Mouse (Mus musculus) spleen, adult 2 months (tissue): ENCODE measurements at regions not wholly inside any gene's neighbourhood (a gene's known extent, or its start where the extent isn't known, plus 50 kb on each side); places are given as distances from the start of the nearest gene placed in this dataset.

Experiments
- DNase-seq, 2 experiments: peaks; one replicate each; pipeline versions ENCODE4 v3.0.0 to v3.0.0-alpha.2; 2012 to 2021; ENCODE audit warnings: low spot score in 2 of 2, low read depth in 1 of 2
- H3K27ac ChIP-seq: fragments of 200-500 bp; 2 replicates; pipeline ENCODE4 v1.5.1; 2012; ENCODE audit warnings: low read length, inconsistent platforms; ENCODE audit not compliant: insufficient read depth
- H3K27me3 ChIP-seq: fragments of 200-500 bp; 2 replicates; pipeline ENCODE4 v1.6.1; 2012; ENCODE audit warnings: mild to moderate bottlenecking, moderate library complexity, low read length, inconsistent platforms; ENCODE audit not compliant: control insufficient read depth, insufficient read depth
- H3K36me3 ChIP-seq: fragments of 200-500 bp; 2 replicates; pipeline ENCODE4 v1.6.1; 2012; ENCODE audit warnings: mild to moderate bottlenecking, low read length, inconsistent platforms; ENCODE audit not compliant: control insufficient read depth, insufficient read depth
- H3K4me1 ChIP-seq: fragments of 200-500 bp; 2 replicates; pipeline ENCODE4 v1.6.1; 2011; ENCODE audit warnings: inconsistent platforms; ENCODE audit not compliant: control insufficient read depth, insufficient read depth, insufficient read length
- H3K4me3 ChIP-seq: fragments of 200-500 bp; 2 replicates; pipeline ENCODE4 v1.5.1; 2011; ENCODE audit warnings: mild to moderate bottlenecking, inconsistent platforms; ENCODE audit not compliant: insufficient read depth, insufficient read length; ENCODE audit errors: extremely low read depth
- CTCF ChIP-seq: fragments of 200-500 bp; IDR thresholded peaks from 2 replicates; pipeline ENCODE4 v1.5.1; 2011; ENCODE audit warnings: mild to moderate bottlenecking, inconsistent platforms; ENCODE audit not compliant: insufficient read depth, insufficient read length, insufficient replicate concordance; ENCODE audit errors: extremely low read depth
- POLR2A ChIP-seq: fragments of 200-500 bp; IDR thresholded peaks from 2 replicates; pipeline ENCODE4 v1.6.1; 2011; ENCODE audit warnings: low read depth, low read length, inconsistent platforms
- WGBS: fragments of 180-500 bp; shearing (Covaris S2); methylation state at CpG from one replicate; pipeline ENCODE4 v1.1.7; 2018; 5-methylcytosine and 5-hydroxymethylcytosine counted together

DNA sequence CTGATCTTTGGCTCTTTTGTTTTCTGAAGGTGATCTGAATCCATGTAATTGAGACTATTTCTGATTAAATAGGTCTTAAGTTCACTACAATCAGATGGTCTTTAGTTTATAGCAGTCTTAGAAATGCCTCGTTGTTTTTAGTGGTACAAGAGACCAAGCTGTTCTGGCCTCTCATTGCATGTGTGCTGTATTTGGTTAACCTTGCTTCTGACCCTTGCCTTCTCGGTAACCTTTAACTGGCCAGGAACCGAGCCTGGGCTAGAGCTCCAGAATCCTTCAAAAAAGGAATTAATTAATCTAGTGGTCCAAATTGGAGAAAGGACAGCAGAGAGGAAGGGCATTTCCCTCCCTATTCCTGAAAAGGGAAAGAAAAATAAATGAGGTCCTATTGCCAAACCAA, 234.8 kb upstream of the Prdm1 start:
- WGBS = 74% methylated on average over 3 of the region's 3 CpGs
- Histone ChIP-seq H3K4me3 (no peak overlapping the region), H3K4me1 (no peaks in the 10 kb centered on the region), H3K36me3 (no peaks in the 10 kb centered on the region), H3K27me3 (no peaks in the 10 kb centered on the region), H3K27ac (no peak overlapping the region)
- DNase-seq = no peak
- TF ChIP-seq CTCF (no peak), POLR2A (no peak)

DNA sequence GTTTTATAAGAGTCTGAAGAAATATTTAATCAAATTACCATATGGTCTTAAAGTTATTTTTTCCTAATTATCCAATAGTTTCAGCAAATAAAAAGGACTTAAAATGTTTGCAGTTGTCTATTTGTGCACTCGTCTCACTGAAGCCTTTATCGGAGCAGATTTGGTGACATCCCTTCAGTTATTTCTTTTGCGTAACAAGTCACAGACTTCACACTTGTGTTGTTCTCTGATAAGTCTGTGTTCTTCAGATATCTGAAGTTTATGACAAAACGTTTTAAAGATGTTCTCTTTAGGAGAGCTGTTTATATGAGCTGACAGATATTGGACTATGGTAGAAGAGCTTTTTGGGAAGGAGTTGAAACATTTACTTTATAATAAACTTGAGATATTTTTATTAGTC, 233.8 kb upstream of the Prdm1 start:
- no peaks in the 10 kb centered on the region for H3K4me1 ChIP-seq
- DNase-seq = no peak
- no peaks in the 10 kb centered on the region for H3K27me3 ChIP-seq
- WGBS = 73% methylated on average over 4 of the region's 4 CpGs
- H3K36me3 ChIP-seq = no peaks in the 10 kb centered on the region
- TF ChIP-seq POLR2A (no peak), CTCF (no peak)
- H3K27ac ChIP-seq = no peak overlapping the region
- H3K4me3 ChIP-seq = no peak overlapping the region

DNA sequence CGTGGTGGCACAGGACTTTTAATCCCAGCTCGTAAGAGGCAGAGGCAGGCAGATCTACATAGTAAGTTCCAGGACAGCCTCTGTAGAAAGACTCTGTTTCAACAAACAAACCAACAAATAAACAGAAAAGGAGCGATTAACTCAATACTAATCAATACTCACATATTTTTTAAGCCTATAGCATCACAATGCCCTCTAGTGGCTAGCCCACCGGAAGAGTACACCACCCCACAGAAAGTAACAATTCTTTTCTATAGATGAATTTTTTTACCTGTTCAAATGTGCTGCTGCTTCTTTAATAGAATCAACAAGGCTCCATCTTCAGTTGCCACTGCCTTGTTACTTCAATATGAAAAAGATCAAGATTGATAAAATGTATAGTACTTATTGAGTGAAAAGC, 233.0 kb upstream of the Prdm1 start:
- 69% methylated on average over 4 of the region's 4 CpGs for WGBS

DNA sequence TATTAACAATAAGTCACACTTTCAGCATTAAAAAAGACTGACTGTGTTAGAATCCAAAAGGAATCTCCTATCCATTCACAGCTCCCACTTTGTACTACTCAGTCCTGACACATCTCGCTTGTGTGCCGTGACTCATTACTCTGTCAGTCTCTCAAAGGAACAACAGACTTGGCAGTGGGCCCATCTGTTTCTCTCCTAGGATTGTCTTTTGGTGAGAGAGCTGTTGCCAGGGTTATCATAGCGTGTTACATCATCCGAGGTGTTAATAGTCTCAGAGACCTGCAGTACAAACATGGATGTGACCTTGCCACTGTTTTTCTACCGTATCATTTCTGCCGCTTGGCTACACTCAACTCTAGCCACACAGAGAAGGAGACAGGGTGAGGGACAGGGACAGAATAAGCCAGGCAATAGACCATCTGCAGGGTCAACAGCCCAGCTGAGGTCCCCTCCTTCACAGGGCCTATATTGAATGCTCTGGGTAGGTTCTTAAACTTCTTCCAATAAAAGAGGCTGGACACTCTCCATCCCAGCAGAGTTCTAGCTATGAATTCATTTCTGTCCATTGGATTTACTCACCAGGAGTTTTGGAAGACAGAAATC, 227.2 kb upstream of the Prdm1 start:
- no peak for TF ChIP-seq POLR2A
- no peaks in the 10 kb centered on the region for H3K4me1 ChIP-seq
- no peak for DNase-seq
- no peaks in the 10 kb centered on the region for H3K36me3 ChIP-seq
- 91% methylated on average over 6 of the region's 6 CpGs for WGBS
- H3K27ac ChIP-seq = no peak overlapping the region
- no peak overlapping the region for H3K4me3 ChIP-seq
- no peaks in the 10 kb centered on the region for H3K27me3 ChIP-seq

More for the DNA sequence above, 233.0 kb upstream of the Prdm1 start:
- TF ChIP-seq POLR2A (no peak), CTCF (no peak)
- Histone ChIP-seq H3K36me3 (no peaks in the 10 kb centered on the region), H3K4me3 (no peak overlapping the region), H3K4me1 (no peaks in the 10 kb centered on the region), H3K27me3 (no peaks in the 10 kb centered on the region), H3K27ac (no peak overlapping the region)
- peak in 1 of 2 experiments; percentile 9 for DNase-seq

DNA sequence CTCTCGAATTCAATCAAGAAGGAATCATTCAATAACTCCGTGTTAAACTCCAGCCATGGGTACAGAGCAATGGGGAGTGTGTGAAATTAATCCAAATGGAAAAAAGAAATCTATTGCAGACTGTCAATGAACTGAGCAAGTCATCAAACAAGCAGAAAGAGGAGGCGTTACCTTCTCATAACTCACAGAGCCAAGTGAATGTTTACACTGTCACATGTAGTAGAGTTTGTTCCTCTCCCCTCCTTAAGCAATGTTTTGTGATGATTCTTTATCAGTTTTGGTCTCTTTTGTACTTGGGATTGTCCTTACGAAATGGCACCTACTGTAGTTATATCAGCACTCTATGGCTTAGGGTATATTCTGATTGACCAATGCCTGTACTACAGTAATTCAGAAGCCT, 226.6 kb upstream of the Prdm1 start:
- Histone ChIP-seq H3K4me1 (no peaks in the 10 kb centered on the region), H3K4me3 (no peak overlapping the region), H3K36me3 (no peaks in the 10 kb centered on the region), H3K27ac (no peak overlapping the region), H3K27me3 (no peaks in the 10 kb centered on the region)
- TF ChIP-seq POLR2A = no peak
- no peak for TF ChIP-seq CTCF
- WGBS = 80% methylated on average over 4 of the region's 4 CpGs
- DNase-seq = no peak

DNA sequence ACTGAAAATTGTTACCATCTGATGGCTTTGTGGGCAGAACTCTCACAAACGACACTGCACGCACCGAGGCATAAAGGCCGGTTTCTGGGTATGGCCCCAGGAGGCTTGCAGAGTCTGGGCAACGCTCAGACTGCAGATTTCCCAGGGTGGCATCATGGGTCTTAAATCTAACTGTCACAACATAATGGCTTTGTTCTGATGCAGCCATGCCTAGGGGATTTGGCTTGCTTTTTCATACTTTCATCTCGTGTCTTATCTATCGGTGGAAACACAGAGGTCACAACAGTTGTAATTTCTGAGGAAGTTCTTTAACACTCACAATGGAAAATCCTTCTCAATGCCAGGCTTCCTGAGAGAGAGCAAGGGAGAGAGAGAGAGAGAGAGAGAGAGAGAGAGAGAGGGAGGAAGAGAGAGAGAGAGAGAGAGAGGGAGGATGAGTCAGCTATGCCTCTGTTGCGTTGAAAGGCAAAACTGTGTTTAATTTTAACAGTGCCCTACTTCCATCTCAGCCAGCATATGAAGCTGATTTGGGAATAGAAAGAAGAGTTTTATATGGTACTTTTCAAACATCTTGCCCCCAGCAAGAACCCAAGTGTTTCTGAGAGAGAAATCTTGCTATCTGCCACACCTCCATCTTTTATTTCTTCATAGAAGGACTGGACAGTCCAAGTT, 224.6 kb upstream of the Prdm1 start:
- H3K4me3 ChIP-seq = no peak overlapping the region
- H3K4me1 ChIP-seq = no peaks in the 10 kb centered on the region
- DNase-seq = no peak
- no peaks in the 10 kb centered on the region for H3K27me3 ChIP-seq
- 75% methylated on average over 8 of the region's 8 CpGs for WGBS
- no peak overlapping the region for H3K27ac ChIP-seq
- no peaks in the 10 kb centered on the region for H3K36me3 ChIP-seq
- no peak for TF ChIP-seq POLR2A

DNA sequence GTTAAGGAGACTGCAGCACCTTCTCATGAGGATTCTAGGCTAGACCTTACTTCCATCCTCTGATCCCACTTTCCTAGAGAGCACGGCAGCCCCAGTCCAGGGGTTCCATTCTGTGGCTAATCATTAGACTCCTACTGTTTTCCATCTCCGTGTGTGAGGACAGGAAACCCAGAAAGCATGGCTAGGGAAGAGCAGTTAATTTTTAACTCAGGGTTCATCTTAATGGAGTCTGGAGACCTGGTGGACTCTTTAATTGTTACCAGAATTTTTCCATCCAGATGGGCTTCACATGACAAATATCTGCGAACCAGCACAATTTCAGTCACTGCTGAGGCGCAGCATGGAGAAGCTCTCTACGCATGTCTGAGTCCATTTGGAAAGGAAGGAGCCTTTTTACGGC, 222.8 kb upstream of the Prdm1 start:
- DNase-seq = no peak

More for the DNA sequence above, 222.8 kb upstream of the Prdm1 start:
- H3K4me3 ChIP-seq = no peak overlapping the region
- WGBS = 90% methylated on average over 6 of the region's 6 CpGs
- H3K27ac ChIP-seq = no peak overlapping the region
- H3K27me3 ChIP-seq = no peaks in the 10 kb centered on the region
- TF ChIP-seq CTCF (no peak), POLR2A (no peak)
- no peaks in the 10 kb centered on the region for H3K36me3 ChIP-seq
- no peaks in the 10 kb centered on the region for H3K4me1 ChIP-seq
